Mouse (Mus musculus): Measurements from ENCODE around the gene Sp6. TPM values are rescaled to one million over a fixed set of nuclear protein-coding genes. Genes with fewer than 3 reads are reported as not detected.

The Sp6 gene
- polyA plus RNA-seq, 1 experiment from 2014 or later: not detected

- Histone ChIP-seq H3K36me3 (ENCODE audit: control insufficient read depth, insufficient read depth, low read length) (no peaks in the 10 kb centered on the region), H3K4me3 (ENCODE audit: control insufficient read depth in 1 of 2, insufficient read depth in 1 of 2, low read depth in 1 of 2, low read length in 2 of 2) (no peak overlapping the region), H3K27ac (replicated peaks in 1 of 2; ENCODE audit: control insufficient read depth in 1 of 2, insufficient read depth in 1 of 2, low read depth in 2 of 2, low read length in 2 of 2) (peak overlapping the region; percentile 99 to 100), H3K9me3 (ENCODE audit: control insufficient read depth, low read length) (no peaks in the 10 kb centered on the region), H3K27me3 (ENCODE audit: control insufficient read depth, insufficient read depth, low read length) (no peaks in the 10 kb centered on the region), H3K9ac (ENCODE audit: low read length) (peak overlapping the region; percentile 69), H3K4me2 (ENCODE audit: low read length) (peak overlapping the region; percentile 62), H3K4me1 (ENCODE audit: control insufficient read depth in 2 of 2, insufficient read depth in 2 of 2, low read length in 2 of 2) (peaks cover 51 to 76% of the 10 kb centered on the region in 2 experiments)
- 15% methylated on average over 1 of the region's 1 CpGs for WGBS
- peak; percentile 64 for ATAC-seq (ENCODE audit: insufficient number of reproducible peaks, insufficient read depth, low FRiP score, low read depth)
These were observed 43.4 kb upstream of the Sp6 start for GRCm38 (mm10) chr11:96969746-96970145.

GRCm38 (mm10) chr11:96970341-96970740 lies 42.9 kb upstream of the Sp6 start:
- ATAC-seq (ENCODE audit: insufficient number of reproducible peaks, insufficient read depth, low FRiP score, low read depth): no peak
- WGBS: 32% methylated on average over 3 of the region's 3 CpGs
- H3K4me2 ChIP-seq (ENCODE audit: low read length): peak overlapping the region; percentile 62
- peak overlapping the region; percentile 69 for H3K9ac ChIP-seq (ENCODE audit: low read length)
- no peaks in the 10 kb centered on the region for H3K36me3 ChIP-seq (ENCODE audit: control insufficient read depth, insufficient read depth, low read length)
- peak overlapping the region; percentile 99 to 100 for H3K27ac ChIP-seq (replicated peaks in 1 of 2; ENCODE audit: control insufficient read depth in 1 of 2, insufficient read depth in 1 of 2, low read depth in 2 of 2, low read length in 2 of 2)
- H3K4me3 ChIP-seq (ENCODE audit: control insufficient read depth in 1 of 2, insufficient read depth in 1 of 2, low read depth in 1 of 2, low read length in 2 of 2): no peak overlapping the region
- peaks cover 51 to 76% of the 10 kb centered on the region in 2 experiments for H3K4me1 ChIP-seq (ENCODE audit: control insufficient read depth in 2 of 2, insufficient read depth in 2 of 2, low read length in 2 of 2)
- no peaks in the 10 kb centered on the region for H3K27me3 ChIP-seq (ENCODE audit: control insufficient read depth, insufficient read depth, low read length)
- H3K9me3 ChIP-seq (ENCODE audit: control insufficient read depth, low read length): no peaks in the 10 kb centered on the region

GRCm38 (mm10) chr11:96972906-96973305 lies 40.3 kb upstream of the Sp6 start:
- Histone ChIP-seq H3K9me3 (ENCODE audit: control insufficient read depth, low read length) (no peaks in the 10 kb centered on the region), H3K4me2 (ENCODE audit: low read length) (no peak overlapping the region), H3K4me3 (ENCODE audit: control insufficient read depth in 1 of 2, insufficient read depth in 1 of 2, low read depth in 1 of 2, low read length in 2 of 2) (no peak overlapping the region), H3K9ac (ENCODE audit: low read length) (no peak overlapping the region), H3K27me3 (ENCODE audit: control insufficient read depth, insufficient read depth, low read length) (no peaks in the 10 kb centered on the region), H3K27ac (replicated peaks in 1 of 2; ENCODE audit: control insufficient read depth in 1 of 2, insufficient read depth in 1 of 2, low read depth in 2 of 2, low read length in 2 of 2) (0 out of 4 replicates have a peak overlapping the region, but pooled peaks of 1 of the 2 experiments have one; percentile 46), H3K4me1 (ENCODE audit: control insufficient read depth in 2 of 2, insufficient read depth in 2 of 2, low read length in 2 of 2) (peaks cover 49 to 76% of the 10 kb centered on the region in 2 experiments), H3K36me3 (ENCODE audit: control insufficient read depth, insufficient read depth, low read length) (no peaks in the 10 kb centered on the region)
- no peak for ATAC-seq (ENCODE audit: insufficient number of reproducible peaks, insufficient read depth, low FRiP score, low read depth)
- 76% methylated on average over 5 of the region's 5 CpGs for whole genome bisulfite sequencing

GRCm38 (mm10) chr11:96973426-96973964 lies 39.7 kb upstream of the Sp6 start:
- H3K36me3 ChIP-seq (ENCODE audit: control insufficient read depth, insufficient read depth, low read length): no peaks in the 10 kb centered on the region
- no peak overlapping the region for H3K9ac ChIP-seq (ENCODE audit: low read length)
- no peak overlapping the region for H3K4me2 ChIP-seq (ENCODE audit: low read length)
- H3K27ac ChIP-seq (replicated peaks in 1 of 2; ENCODE audit: control insufficient read depth in 1 of 2, insufficient read depth in 1 of 2, low read depth in 2 of 2, low read length in 2 of 2): 0 out of 4 replicates have a peak overlapping the region, but pooled peaks of 1 of the 2 experiments have one; percentile 46
- ATAC-seq (ENCODE audit: insufficient number of reproducible peaks, insufficient read depth, low FRiP score, low read depth): no peak
- WGBS: 79% methylated on average over 5 of the region's 5 CpGs
- no peaks in the 10 kb centered on the region for H3K27me3 ChIP-seq (ENCODE audit: control insufficient read depth, insufficient read depth, low read length)
- H3K4me3 ChIP-seq (ENCODE audit: control insufficient read depth in 1 of 2, insufficient read depth in 1 of 2, low read depth in 1 of 2, low read length in 2 of 2): no peak overlapping the region
- no peaks in the 10 kb centered on the region for H3K9me3 ChIP-seq (ENCODE audit: control insufficient read depth, low read length)
- peaks cover 47 to 72% of the 10 kb centered on the region in 2 experiments for H3K4me1 ChIP-seq (ENCODE audit: control insufficient read depth in 2 of 2, insufficient read depth in 2 of 2, low read length in 2 of 2)

GRCm38 (mm10) chr11:96974813-96975212 lies 38.4 kb upstream of the Sp6 start:
- no peaks in the 10 kb centered on the region for H3K9me3 ChIP-seq (ENCODE audit: control insufficient read depth, low read length)
- H3K27ac ChIP-seq (replicated peaks in 1 of 2; ENCODE audit: control insufficient read depth in 1 of 2, insufficient read depth in 1 of 2, low read depth in 2 of 2, low read length in 2 of 2): no peak overlapping the region
- H3K4me3 ChIP-seq (ENCODE audit: control insufficient read depth in 1 of 2, insufficient read depth in 1 of 2, low read depth in 1 of 2, low read length in 2 of 2): no peak overlapping the region
- ATAC-seq (ENCODE audit: insufficient number of reproducible peaks, insufficient read depth, low FRiP score, low read depth): no peak
- H3K9ac ChIP-seq (ENCODE audit: low read length): no peak overlapping the region
- WGBS: 80% methylated on average over 5 of the region's 5 CpGs
- H3K4me1 ChIP-seq (ENCODE audit: control insufficient read depth in 2 of 2, insufficient read depth in 2 of 2, low read length in 2 of 2): peaks cover 36 to 61% of the 10 kb centered on the region in 2 experiments
- H3K4me2 ChIP-seq (ENCODE audit: low read length): no peak overlapping the region
- H3K36me3 ChIP-seq (ENCODE audit: control insufficient read depth, insufficient read depth, low read length): no peaks in the 10 kb centered on the region
- H3K27me3 ChIP-seq (ENCODE audit: control insufficient read depth, insufficient read depth, low read length): no peaks in the 10 kb centered on the region

- Histone ChIP-seq H3K36me3 (ENCODE audit: control insufficient read depth, insufficient read depth, low read length) (no peaks in the 10 kb centered on the region), H3K27me3 (ENCODE audit: control insufficient read depth, insufficient read depth, low read length) (no peaks in the 10 kb centered on the region), H3K4me1 (ENCODE audit: control insufficient read depth in 2 of 2, insufficient read depth in 2 of 2, low read length in 2 of 2) (peaks cover 27 to 52% of the 10 kb centered on the region in 2 experiments), H3K9me3 (ENCODE audit: control insufficient read depth, low read length) (no peaks in the 10 kb centered on the region), H3K4me3 (ENCODE audit: control insufficient read depth in 1 of 2, insufficient read depth in 1 of 2, low read depth in 1 of 2, low read length in 2 of 2) (peak overlapping the region; percentile 81 to 84; a peak in 3 of 4 replicates), H3K9ac (ENCODE audit: low read length) (peak overlapping the region; percentile 95), H3K27ac (replicated peaks in 1 of 2; ENCODE audit: control insufficient read depth in 1 of 2, insufficient read depth in 1 of 2, low read depth in 2 of 2, low read length in 2 of 2) (peak overlapping the region; percentile 33 to 96), H3K4me2 (ENCODE audit: low read length) (peak overlapping the region; percentile 78)
- ATAC-seq (ENCODE audit: insufficient number of reproducible peaks, insufficient read depth, low FRiP score, low read depth): no peak
- 52% methylated on average over 10 of the region's 10 CpGs for WGBS
These were observed 37.4 kb upstream of the Sp6 start for GRCm38 (mm10) chr11:96975511-96976378.

GRCm38 (mm10) chr11:96976379-96976687 lies 36.9 kb upstream of the Sp6 start:
- Histone ChIP-seq H3K36me3 (ENCODE audit: control insufficient read depth, insufficient read depth, low read length) (no peaks in the 10 kb centered on the region), H3K27ac (replicated peaks in 1 of 2; ENCODE audit: control insufficient read depth in 1 of 2, insufficient read depth in 1 of 2, low read depth in 2 of 2, low read length in 2 of 2) (peak overlapping the region; percentile 89 to 96), H3K9ac (ENCODE audit: low read length) (peak overlapping the region; percentile 95), H3K27me3 (ENCODE audit: control insufficient read depth, insufficient read depth, low read length) (no peaks in the 10 kb centered on the region), H3K4me2 (ENCODE audit: low read length) (peak overlapping the region; percentile 78), H3K4me1 (ENCODE audit: control insufficient read depth in 2 of 2, insufficient read depth in 2 of 2, low read length in 2 of 2) (peaks cover 23 to 46% of the 10 kb centered on the region in 2 experiments), H3K4me3 (ENCODE audit: control insufficient read depth in 1 of 2, insufficient read depth in 1 of 2, low read depth in 1 of 2, low read length in 2 of 2) (peak overlapping the region; percentile 81 to 84; a peak in 3 of 4 replicates), H3K9me3 (ENCODE audit: control insufficient read depth, low read length) (no peaks in the 10 kb centered on the region)
- ATAC-seq (ENCODE audit: insufficient number of reproducible peaks, insufficient read depth, low FRiP score, low read depth): no peak
- 42% methylated on average over 3 of the region's 3 CpGs for WGBS

Data from heart, embryonic 14.5 days (tissue).